Mouse (Mus musculus) olfactory bulb, adult 2 months (tissue): Measurements from ENCODE around the gene Fam117a. TPM values are rescaled to one million over a fixed set of nuclear protein-coding genes. Genes with fewer than 3 reads are reported as not detected.

ENCODE experiments used
- H3K27ac ChIP-seq: fragments of 200-500 bp; 2 replicates; pipeline ENCODE4 v1.5.1; 2012; ENCODE audit warnings: low read depth, low read length; ENCODE audit not compliant: insufficient read depth
- H3K4me1 ChIP-seq: fragments of 200-500 bp; 2 replicates; pipeline ENCODE4 v1.6.1; 2012; ENCODE audit warnings: low read length; ENCODE audit not compliant: control insufficient read depth, insufficient read depth
- H3K4me3 ChIP-seq: fragments of 200-500 bp; 2 replicates; pipeline ENCODE4 v1.5.1; 2012; ENCODE audit warnings: mild to moderate bottlenecking, low read depth, low read length, moderate library complexity; ENCODE audit not compliant: insufficient read depth
- CTCF ChIP-seq: fragments of 200-500 bp; IDR thresholded peaks from 2 replicates; pipeline ENCODE4 v1.5.1; 2012; ENCODE audit warnings: low read depth, mild to moderate bottlenecking, low read length, moderate library complexity; ENCODE audit not compliant: insufficient read depth
- POLR2A ChIP-seq: fragments of 200-500 bp; IDR thresholded peaks from 2 replicates; pipeline ENCODE4 v1.6.1; 2012; ENCODE audit warnings: mild to moderate bottlenecking, low read depth, low read length, moderate library complexity; ENCODE audit not compliant: insufficient read depth
- WGBS: fragments of 180-500 bp; shearing (Covaris S2); methylation state at CpG from one replicate; pipeline ENCODE4 v1.1.7; 2018; 5-methylcytosine and 5-hydroxymethylcytosine counted together
- polyA plus RNA-seq: library from polyadenylated mRNA; stranded (reverse); fragments of >200 nt; gene quantifications from 2 replicates; pipeline ENCODE4 v1.2.4, GENCODE M21; 2012; ENCODE audit warnings: low replicate concordance; ENCODE audit not compliant: missing spikeins, insufficient read depth, insufficient read length

Gene Fam117a
- polyA plus RNA-seq, 1 experiment = not detected

DNA sequence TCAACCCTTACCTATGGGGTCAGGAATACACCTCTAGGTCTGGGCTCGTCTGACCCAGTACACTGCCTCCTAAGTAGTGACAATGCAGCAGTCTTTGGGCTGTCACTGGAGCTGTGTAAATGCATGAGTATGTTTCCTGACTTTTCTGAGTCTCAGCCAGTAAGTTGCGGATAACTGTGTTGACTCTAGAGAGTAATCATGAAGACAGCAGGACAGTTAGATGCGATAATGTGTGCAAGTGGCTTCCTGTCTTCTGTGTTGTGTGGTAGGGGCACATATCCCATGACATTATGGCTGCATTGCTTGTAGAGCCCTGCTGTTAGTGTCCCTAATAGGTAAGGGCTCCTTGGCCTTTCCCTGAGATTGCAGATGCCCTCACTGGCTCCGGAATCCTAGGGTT lies 11.0 kb upstream of the Fam117a start:
- 94% methylated on average over 4 of the region's 4 CpGs for WGBS
- Histone ChIP-seq H3K27ac (no peak overlapping the region), H3K4me3 (no peak overlapping the region), H3K4me1 (no peaks in the 10 kb centered on the region)
- TF ChIP-seq CTCF (no peak), POLR2A (no peak)

DNA sequence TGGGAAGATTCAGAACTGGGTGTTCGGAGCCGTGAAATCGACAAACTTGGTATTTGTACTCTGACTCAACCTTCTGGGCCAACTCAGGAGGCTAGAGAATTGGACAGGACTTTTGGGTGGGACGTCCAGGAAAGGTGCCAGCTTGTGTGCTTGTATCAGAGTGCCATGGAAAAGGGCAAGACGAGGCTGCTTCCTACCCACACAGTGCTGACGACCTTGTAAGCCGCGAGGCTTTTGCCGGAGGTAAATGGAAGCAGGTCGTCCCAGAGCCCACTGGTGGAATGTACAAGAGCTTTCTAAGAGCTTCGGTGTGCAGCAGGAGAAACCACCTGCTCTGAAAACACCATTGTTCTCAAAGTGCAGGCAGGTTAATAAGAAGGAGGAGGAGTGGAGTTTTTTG lies 10.6 kb upstream of the Fam117a start:
- WGBS = 54% methylated on average over 11 of the region's 11 CpGs
- H3K4me3 ChIP-seq = no peak overlapping the region
- H3K27ac ChIP-seq = no peak overlapping the region
- TF ChIP-seq CTCF = no peak
- TF ChIP-seq POLR2A = no peak
- no peaks in the 10 kb centered on the region for H3K4me1 ChIP-seq

DNA sequence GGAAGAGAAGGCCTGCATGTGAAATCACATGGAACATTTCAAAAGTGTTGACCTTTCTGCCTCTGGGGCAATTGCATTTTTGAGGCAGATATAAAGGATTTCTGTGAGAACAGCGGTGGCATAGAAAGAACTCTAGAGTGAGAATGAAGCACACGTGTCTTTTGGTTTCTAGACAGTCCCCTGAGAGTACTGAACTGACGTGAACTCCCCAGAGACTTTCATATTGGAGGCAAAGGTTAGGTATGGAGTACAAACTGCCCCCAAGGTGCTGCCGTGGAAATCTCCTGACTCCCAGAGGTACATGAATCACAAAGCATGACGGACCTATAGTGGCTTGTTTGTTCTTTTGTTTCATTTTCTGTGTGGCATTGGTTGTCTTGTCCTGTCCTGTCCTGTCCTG lies 8.2 kb upstream of the Fam117a start:
- Histone ChIP-seq H3K4me3 (no peak overlapping the region), H3K27ac (no peak overlapping the region), H3K4me1 (no peaks in the 10 kb centered on the region)
- 88% methylated on average over 5 of the region's 5 CpGs for whole genome bisulfite sequencing
- TF ChIP-seq CTCF (no peak), POLR2A (no peak)

DNA sequence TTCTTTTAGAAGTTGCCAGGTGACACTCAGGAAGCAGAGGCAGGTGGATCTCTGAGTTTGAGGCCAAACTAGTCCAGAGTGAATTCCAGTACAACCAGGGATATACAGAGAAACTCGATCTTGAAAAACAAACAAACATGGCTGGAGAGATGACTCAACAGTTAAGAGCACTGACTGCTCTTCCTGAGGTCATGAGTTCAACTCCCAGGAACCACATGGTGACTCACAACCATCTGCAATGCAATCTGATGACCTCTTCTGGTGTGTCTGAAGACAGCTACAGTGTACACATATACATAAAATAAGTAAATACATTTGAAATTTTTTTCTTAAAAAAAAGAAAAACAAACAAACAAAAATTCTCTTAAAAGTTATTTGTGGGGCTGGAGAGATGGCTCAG lies 6.2 kb upstream of the Fam117a start:
- no peak overlapping the region for H3K27ac ChIP-seq
- 67% methylated on average over 1 of the region's 1 CpGs for WGBS
- no peak for TF ChIP-seq CTCF
- no peak for TF ChIP-seq POLR2A
- H3K4me1 ChIP-seq = no peaks in the 10 kb centered on the region
- no peak overlapping the region for H3K4me3 ChIP-seq

DNA sequence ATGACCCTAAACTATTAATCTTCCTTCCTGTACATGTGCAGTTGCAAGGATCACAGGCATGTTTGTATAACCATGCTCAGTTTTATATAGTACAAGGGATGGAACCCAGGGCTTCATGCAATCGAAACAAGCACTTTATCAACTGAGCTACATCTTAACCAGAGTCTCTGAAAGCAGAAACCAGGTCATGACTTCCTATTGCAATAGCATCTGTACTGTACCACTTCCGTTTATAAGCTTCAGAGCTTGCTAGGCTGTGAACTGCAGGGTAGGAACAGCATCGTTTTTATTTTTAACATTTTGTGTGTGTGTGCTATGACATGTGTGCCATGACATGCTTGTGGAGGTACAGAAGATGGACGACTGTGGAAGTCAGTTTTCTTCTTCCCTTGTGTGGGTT lies 3.6 kb upstream of the Fam117a start:
- TF ChIP-seq POLR2A = no peak
- TF ChIP-seq CTCF = no peak
- Histone ChIP-seq H3K4me3 (no peak overlapping the region), H3K27ac (no peak overlapping the region), H3K4me1 (no peaks in the 10 kb centered on the region)
- 64% methylated on average over 4 of the region's 4 CpGs for WGBS

DNA sequence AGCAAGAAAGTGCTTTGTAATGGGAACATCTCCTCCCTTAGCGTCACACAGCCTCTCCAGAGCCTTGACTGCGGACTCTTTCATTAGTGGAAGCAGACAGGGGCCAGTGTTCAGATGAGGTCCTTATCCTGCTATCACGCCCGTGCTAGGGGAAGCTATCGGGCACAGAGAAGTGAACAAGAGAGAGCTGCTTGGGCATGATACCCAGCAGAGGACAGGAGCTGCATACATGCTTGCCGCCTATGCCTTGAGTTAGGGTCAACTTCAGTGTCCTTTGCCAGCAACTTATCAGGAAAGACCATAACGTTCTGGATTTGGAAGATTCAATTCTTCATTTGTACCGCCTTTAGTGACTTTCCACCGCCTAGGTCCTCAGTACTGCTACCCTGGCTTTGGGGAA lies 3.0 kb upstream of the Fam117a start:
- TF ChIP-seq POLR2A (no peak), CTCF (no peak)
- no peaks in the 10 kb centered on the region for H3K4me1 ChIP-seq
- no peak overlapping the region for H3K27ac ChIP-seq
- WGBS = 91% methylated on average over 9 of the region's 9 CpGs
- no peak overlapping the region for H3K4me3 ChIP-seq

DNA sequence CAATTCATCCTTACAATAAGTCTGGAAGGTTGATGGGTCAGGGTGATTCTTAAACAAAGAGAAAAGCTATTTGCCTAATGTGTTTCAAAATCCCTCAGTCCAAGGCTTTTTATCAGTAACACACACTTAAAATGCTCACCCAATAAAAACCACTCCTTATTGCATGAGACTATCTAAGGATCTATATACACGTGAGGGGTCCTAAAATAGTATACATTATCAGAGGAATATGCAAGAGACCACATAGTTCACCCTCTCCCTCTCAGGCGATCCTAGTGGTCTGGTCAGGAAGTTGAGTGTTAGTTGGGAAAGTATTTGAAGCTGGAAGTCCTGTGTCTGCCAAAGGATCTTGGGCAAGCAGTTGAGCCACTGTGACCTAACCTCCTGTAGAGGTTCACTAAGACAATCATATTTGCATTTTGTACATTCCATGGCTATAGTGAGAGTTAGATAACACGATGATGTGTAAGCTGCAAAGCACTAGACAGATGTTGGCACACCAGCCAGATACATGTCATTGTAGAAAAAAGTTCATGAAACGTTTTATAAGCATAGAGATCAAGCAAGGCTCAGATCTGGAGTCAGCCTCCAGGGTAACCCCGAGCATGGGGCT lies 2.3 kb upstream of the Fam117a start:
- no peaks in the 10 kb centered on the region for H3K4me1 ChIP-seq
- H3K4me3 ChIP-seq = no peak overlapping the region
- TF ChIP-seq POLR2A (no peak), CTCF (no peak)
- 81% methylated on average over 5 of the region's 5 CpGs for WGBS
- H3K27ac ChIP-seq = no peak overlapping the region

DNA sequence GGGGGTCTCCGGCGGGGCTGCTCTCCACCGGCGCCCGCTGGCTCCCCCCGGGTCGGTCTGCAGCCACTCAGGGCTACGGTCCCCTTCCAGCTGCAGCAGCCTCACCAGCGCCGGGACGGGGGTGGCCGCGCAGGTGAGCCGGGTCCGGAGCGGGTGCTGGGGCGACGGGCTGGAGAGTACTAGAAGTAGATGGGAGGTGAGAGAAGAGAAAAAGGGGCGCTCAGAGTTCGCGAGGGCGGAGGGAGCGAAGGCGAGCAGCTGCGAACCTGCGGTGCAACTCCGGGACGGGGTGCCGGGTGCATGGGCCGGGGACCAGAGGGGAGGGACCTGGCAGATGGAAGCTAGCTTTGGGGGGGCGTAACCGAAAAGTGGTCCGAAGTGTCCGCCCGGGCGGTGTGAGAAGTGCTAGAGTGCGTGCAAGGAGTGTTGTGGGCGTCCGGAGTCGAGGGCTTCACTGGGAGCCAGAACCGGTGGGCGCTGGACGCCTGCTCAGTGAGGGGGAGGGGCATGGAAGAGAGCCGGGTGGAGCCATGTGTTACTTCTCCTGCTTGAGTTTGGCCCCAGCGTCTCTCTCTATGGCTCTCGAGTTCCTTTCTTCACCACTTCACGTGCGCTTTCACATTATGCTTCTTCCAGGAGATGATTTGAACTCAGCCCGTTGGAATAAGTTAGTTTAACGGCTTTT lies 453 bp downstream of the Fam117a start:
- WGBS = under 1% methylated on average over 50 of the region's 50 CpGs
- Histone ChIP-seq H3K4me1 (no peaks in the 10 kb centered on the region), H3K4me3 (peak overlapping the region; percentile 66), H3K27ac (no peak overlapping the region)
- TF ChIP-seq CTCF (no peak), POLR2A (no peak)

DNA sequence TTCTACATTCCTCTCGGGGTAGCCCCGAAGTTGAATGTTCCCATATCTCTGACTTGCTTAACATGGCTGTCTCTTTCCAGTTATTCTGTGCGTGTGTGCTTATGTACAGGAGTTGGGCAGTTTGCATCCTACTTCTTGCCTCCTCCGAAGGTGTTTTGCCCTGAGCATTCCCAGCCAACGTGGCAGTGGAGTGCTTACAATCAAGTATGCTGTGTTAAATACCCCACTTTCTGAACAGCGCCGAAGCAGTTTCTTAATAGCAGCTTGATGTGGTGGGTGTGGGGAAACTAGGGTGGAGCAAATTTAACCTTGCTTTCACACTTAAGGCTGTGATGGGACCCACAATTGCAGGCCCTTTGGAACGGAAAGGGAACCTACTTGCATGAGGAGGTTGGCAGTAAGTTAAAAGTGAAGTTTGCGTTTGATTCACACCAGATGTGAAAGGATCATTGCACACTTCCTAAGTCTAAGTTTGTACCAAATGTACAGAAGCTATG lies 1.1 kb downstream of the Fam117a start:
- TF ChIP-seq CTCF (no peak), POLR2A (no peak)
- Histone ChIP-seq H3K27ac (no peak overlapping the region), H3K4me3 (peak overlapping the region; percentile 66), H3K4me1 (peaks cover 3% of the 10 kb centered on the region; the same call in 1 of the 2 replicates)
- WGBS = 30% methylated on average over 9 of the region's 9 CpGs
